24 mouse cellular contexts compared by ENCODE assay signal in genomic region chr2:122352992-122353391, GRCm38 (mm10). TPM values are rescaled to one million over a fixed set of nuclear protein-coding genes. Genes with fewer than 3 reads are reported as not detected.
A peak's percentile ranks its signal among the peaks of the same experiment; 100 is the strongest.
DNase-seq lines count a peak whose midpoint lies in the region; ATAC-seq lines count a peak whose summit lies in the region.
"Had no signal": no experiment of that assay in that cellular context is flagged by ENCODE, and none has a peak within 500 bp of the region (broad histone marks: within the 10 kb centered on the region; RNA-seq: fewer than 3 reads in every experiment).

No protein-coding gene starts in this region.

- peak overlapping the region; percentile 40; the same call in 1 of the 2 replicates for H3K27ac ChIP-seq in forebrain, embryonic 13.5 days
- H3K27ac ChIP-seq in forebrain, embryonic 14.5 days (ENCODE audit: low read depth, low read length), result no peak overlapping the region; the same call in 1 of the 2 replicates
- peak overlapping the region; percentile 46 for H3K27ac ChIP-seq in hindbrain, embryonic 15.5 days (replicated peaks)
- no peak overlapping the region for H3K27ac ChIP-seq in liver, embryonic 12.5 days
- H3K27ac ChIP-seq: heart, adult 2 months; stomach, embryonic 15.5 days had no signal

- DNase-seq in forebrain, embryonic 14.5 days (ENCODE audit: low spot score), result no peak
- DNase-seq in cerebellum, adult 18-20 months, result peak; percentile 68 to 72
- peak; percentile 52 to 67 for DNase-seq in cerebellum, postnatal 14 days
- no peak for DNase-seq in lung, postnatal 10 days
- DNase-seq in adrenal gland, postnatal 36 days, result no peak
- DNase-seq: adrenal gland, adult 2 months; gastrocnemius, postnatal 14 days; heart, adult 2 months; kidney, adult 18-20 months; kidney, postnatal 10 days; liver, postnatal 0 days; lung, postnatal 36 days; thymus, postnatal 14 days had no signal

- no peak overlapping the region for H3K4me2 ChIP-seq in forebrain, embryonic 13.5 days
- H3K4me2 ChIP-seq in forebrain, embryonic 14.5 days (ENCODE audit: low read length), result no peak overlapping the region
- no peak overlapping the region for H3K4me2 ChIP-seq in hindbrain, embryonic 15.5 days
- H3K4me2 ChIP-seq in liver, embryonic 12.5 days, result no peak overlapping the region
- H3K4me2 ChIP-seq: embryonic facial prominence, embryonic 13.5 days; stomach, embryonic 15.5 days had no signal

- H3K9me3 ChIP-seq in forebrain, embryonic 13.5 days (replicated peaks), result no peaks in the 10 kb centered on the region
- H3K9me3 ChIP-seq in forebrain, embryonic 14.5 days (replicated peaks; ENCODE audit: control insufficient read depth, low read length), result no peaks in the 10 kb centered on the region
- no peaks in the 10 kb centered on the region for H3K9me3 ChIP-seq in hindbrain, embryonic 15.5 days
- H3K9me3 ChIP-seq in liver, embryonic 12.5 days (replicated peaks), result no peaks in the 10 kb centered on the region
- H3K9me3 ChIP-seq: embryonic facial prominence, embryonic 13.5 days; stomach, embryonic 15.5 days had no signal

- no peak overlapping the region for H3K9ac ChIP-seq in forebrain, embryonic 13.5 days
- no peak overlapping the region for H3K9ac ChIP-seq in forebrain, embryonic 14.5 days (ENCODE audit: low read length)
- no peak overlapping the region for H3K9ac ChIP-seq in hindbrain, embryonic 15.5 days
- H3K9ac ChIP-seq in liver, embryonic 12.5 days, result no peak overlapping the region
- H3K9ac ChIP-seq: embryonic facial prominence, embryonic 13.5 days; liver, postnatal 0 days; stomach, embryonic 15.5 days had no signal

- H3K4me1 ChIP-seq in forebrain, embryonic 13.5 days, result peaks cover 62% of the 10 kb centered on the region
- H3K4me1 ChIP-seq in forebrain, embryonic 14.5 days (ENCODE audit: control insufficient read depth, insufficient read depth, low read length), result peaks cover 42% of the 10 kb centered on the region
- peaks cover 66% of the 10 kb centered on the region for H3K4me1 ChIP-seq in hindbrain, embryonic 15.5 days (replicated peaks)
- H3K4me1 ChIP-seq in liver, embryonic 12.5 days, result peaks cover 26% of the 10 kb centered on the region

- H3K4me3 ChIP-seq in forebrain, embryonic 13.5 days, result no peak overlapping the region
- no peak overlapping the region for H3K4me3 ChIP-seq in forebrain, embryonic 14.5 days (ENCODE audit: low read depth, low read length)
- no peak overlapping the region for H3K4me3 ChIP-seq in hindbrain, embryonic 15.5 days
- no peak overlapping the region for H3K4me3 ChIP-seq in liver, embryonic 12.5 days
- H3K4me3 ChIP-seq: embryonic facial prominence, embryonic 13.5 days; heart, adult 2 months; stomach, embryonic 15.5 days had no signal

- H3K27me3 ChIP-seq in forebrain, embryonic 13.5 days, result peaks cover 26% of the 10 kb centered on the region
- H3K27me3 ChIP-seq in forebrain, embryonic 14.5 days (replicated peaks; ENCODE audit: control insufficient read depth, insufficient read depth, low read length), result no peaks in the 10 kb centered on the region
- no peaks in the 10 kb centered on the region for H3K27me3 ChIP-seq in hindbrain, embryonic 15.5 days
- no peaks in the 10 kb centered on the region for H3K27me3 ChIP-seq in liver, embryonic 12.5 days (replicated peaks)
- H3K27me3 ChIP-seq: embryonic facial prominence, embryonic 13.5 days; stomach, embryonic 15.5 days had no signal

- H3K36me3 ChIP-seq in forebrain, embryonic 13.5 days (ENCODE audit: poor library complexity, severe bottlenecking), result peaks cover 27% of the 10 kb centered on the region
- peaks cover 29% of the 10 kb centered on the region for H3K36me3 ChIP-seq in forebrain, embryonic 14.5 days (ENCODE audit: control insufficient read depth, insufficient read depth, low read length)
- peaks cover 8% of the 10 kb centered on the region for H3K36me3 ChIP-seq in hindbrain, embryonic 15.5 days
- H3K36me3 ChIP-seq in liver, embryonic 12.5 days, result peaks cover 34% of the 10 kb centered on the region

- 83% methylated on average over 6 of the region's 6 CpGs for WGBS in forebrain, embryonic 13.5 days
- WGBS in forebrain, embryonic 14.5 days, result 80% methylated on average over 6 of the region's 6 CpGs
- 72% methylated on average over 6 of the region's 6 CpGs for WGBS in hindbrain, embryonic 15.5 days
- 71% methylated on average over 6 of the region's 6 CpGs for WGBS in liver, embryonic 12.5 days (ENCODE audit: insufficient replicate concordance)

- ATAC-seq in forebrain, embryonic 13.5 days, result no peak
- no peak for ATAC-seq in forebrain, embryonic 14.5 days
- ATAC-seq in hindbrain, embryonic 15.5 days (ENCODE audit: low FRiP score, low read depth), result no peak
- ATAC-seq in liver, embryonic 12.5 days, result no peak
- ATAC-seq: liver, postnatal 0 days had no signal

RNA-seq across cellular contexts. Expression of gene Shf, which starts 16.0 kb away (rescaled TPM):
- polyA plus RNA-seq in forebrain, embryonic 13.5 days (2015; fragmentation: Nextera tagmentation; extraction: Ambion mirVana), result 6.2 and 6.8 TPM in 2 replicates
- polyA plus RNA-seq in forebrain, embryonic 14.5 days (2014; fragmentation: Nextera tagmentation; extraction: Ambion mirVana), result 9.7 and 12.4 TPM in 2 replicates
- polyA plus RNA-seq in hindbrain, embryonic 15.5 days (2015; fragmentation: Nextera tagmentation; extraction: Ambion mirVana), result 11.1 and 12.6 TPM in 2 replicates
- 1 to 10 TPM; 9.3 to 9.4 TPM for total RNA-seq in adrenal gland, postnatal 36 days (2021)
- 2.0 TPM in 2 replicates for polyA plus RNA-seq in liver, embryonic 12.5 days (2016; fragmentation: Nextera tagmentation; extraction: Ambion mirVana)

RNA-seq across cellular contexts. Expression of gene Duox1, which starts 37.5 kb away (rescaled TPM):
- polyA plus RNA-seq in forebrain, embryonic 13.5 days (2015; fragmentation: Nextera tagmentation; extraction: Ambion mirVana), result 0.04 TPM in 1 of 2 replicates, not detected in the other
- polyA plus RNA-seq in forebrain, embryonic 14.5 days (2014; fragmentation: Nextera tagmentation; extraction: Ambion mirVana), result 0.06 TPM in 1 of 2 replicates, not detected in the other
- 0.14 and 0.16 TPM in 2 replicates for polyA plus RNA-seq in hindbrain, embryonic 15.5 days (2015; fragmentation: Nextera tagmentation; extraction: Ambion mirVana)
- total RNA-seq in adrenal gland, postnatal 36 days (2021), result under 1 TPM; 0.10 to 0.13 TPM
- not detected in 2 replicates for polyA plus RNA-seq in liver, embryonic 12.5 days (2016; fragmentation: Nextera tagmentation; extraction: Ambion mirVana)
- total RNA-seq: adrenal gland, adult 2 months; monocyte, adult 5-6 weeks; neutrophil, adult 5-6 weeks had no signal
- polyA plus RNA-seq: cortical plate, adult 2 months; liver, postnatal 0 days had no signal

RNA-seq across cellular contexts. Expression of gene Duoxa1, which starts 39.5 kb away (rescaled TPM):
- polyA plus RNA-seq in forebrain, embryonic 13.5 days (2015; fragmentation: Nextera tagmentation; extraction: Ambion mirVana), result not detected in 2 replicates
- polyA plus RNA-seq in forebrain, embryonic 14.5 days (2014; fragmentation: Nextera tagmentation; extraction: Ambion mirVana), result not detected in 2 replicates
- 0.23 and 0.52 TPM in 2 replicates for polyA plus RNA-seq in hindbrain, embryonic 15.5 days (2015; fragmentation: Nextera tagmentation; extraction: Ambion mirVana)
- not detected for total RNA-seq in adrenal gland, postnatal 36 days (2021)
- not detected in 2 replicates for polyA plus RNA-seq in liver, embryonic 12.5 days (2016; fragmentation: Nextera tagmentation; extraction: Ambion mirVana)
- total RNA-seq: layer of hippocampus, postnatal 10 days; monocyte, adult 5-6 weeks; neutrophil, adult 5-6 weeks had no signal
- polyA plus RNA-seq: frontal cortex, adult 2 months; liver, postnatal 0 days had no signal

RNA-seq across cellular contexts. Expression of gene Duoxa2, which starts 54.3 kb away (rescaled TPM):
- polyA plus RNA-seq in forebrain, embryonic 13.5 days (2015; fragmentation: Nextera tagmentation; extraction: Ambion mirVana), result not detected in 2 replicates
- not detected in 2 replicates for polyA plus RNA-seq in forebrain, embryonic 14.5 days (2014; fragmentation: Nextera tagmentation; extraction: Ambion mirVana)
- polyA plus RNA-seq in hindbrain, embryonic 15.5 days (2015; fragmentation: Nextera tagmentation; extraction: Ambion mirVana), result 0.12 and 0.26 TPM in 2 replicates
- total RNA-seq in adrenal gland, postnatal 36 days (2021), result not detected
- not detected in 2 replicates for polyA plus RNA-seq in liver, embryonic 12.5 days (2016; fragmentation: Nextera tagmentation; extraction: Ambion mirVana)
- total RNA-seq: adrenal gland, adult 2 months; gastrocnemius, postnatal 14 days; monocyte, adult 5-6 weeks had no signal
- polyA plus RNA-seq: adrenal gland, adult 2 months; cortical plate, adult 2 months; embryonic facial prominence, embryonic 13.5 days; frontal cortex, adult 2 months; heart, embryonic 16.5 days; liver, postnatal 0 days had no signal

RNA-seq across cellular contexts. Expression of gene Duox2, which starts 54.7 kb away (rescaled TPM):
- not detected in 2 replicates for polyA plus RNA-seq in forebrain, embryonic 13.5 days (2015; fragmentation: Nextera tagmentation; extraction: Ambion mirVana)
- polyA plus RNA-seq in forebrain, embryonic 14.5 days (2014; fragmentation: Nextera tagmentation; extraction: Ambion mirVana), result not detected in 2 replicates
- polyA plus RNA-seq in hindbrain, embryonic 15.5 days (2015; fragmentation: Nextera tagmentation; extraction: Ambion mirVana), result not detected in 2 replicates
- total RNA-seq in adrenal gland, postnatal 36 days (2021), result under 1 TPM in 1 of 2 experiments, not detected in 1; 0.13 TPM
- not detected in 2 replicates for polyA plus RNA-seq in liver, embryonic 12.5 days (2016; fragmentation: Nextera tagmentation; extraction: Ambion mirVana)
- total RNA-seq: monocyte, adult 5-6 weeks; neutrophil, adult 5-6 weeks had no signal

Comparison
In these comparisons a context has a peak if more than half of its experiments do, and no peak if none do; other contexts are left out.
1. H3K27ac ChIP-seq: peak in forebrain, embryonic 13.5 days (single experiment) and hindbrain, embryonic 15.5 days (single experiment); none in forebrain, embryonic 14.5 days (single experiment) and liver, embryonic 12.5 days (single experiment).
2. DNase-seq: peak in cerebellum, adult 18-20 months (2 of 2) and cerebellum, postnatal 14 days (2 of 2); none in forebrain, embryonic 14.5 days (single experiment), lung, postnatal 10 days (single experiment) and adrenal gland, postnatal 36 days (0 of 2).